Mouse (Mus musculus): ENCODE measurements around the gene S1pr4. TPM values are rescaled to one million over a fixed set of nuclear protein-coding genes. Genes with fewer than 3 reads are reported as not detected.

Gene S1pr4
- polyA plus RNA-seq, 1 experiment from 2014 or later, result 0.14 TPM

GRCm38 (mm10) chr10:81492606-81493240 is 7.2 kb downstream of the S1pr4 start:
- Histone ChIP-seq H3K27ac (no peak overlapping the region), H3K79me2 (ENCODE audit: inconsistent target) (peaks cover 32% of the 10 kb centered on the region), H3K36me3 (ENCODE audit: inconsistent target) (peaks cover 55% of the 10 kb centered on the region), H3K4me3 (ENCODE audit: inconsistent target) (no peak overlapping the region)
- 95% methylated on average over 11 of the region's 11 CpGs for WGBS (ENCODE audit: missing documents)

GRCm38 (mm10) chr10:81491018-81491417 is 8.9 kb downstream of the S1pr4 start:
- Histone ChIP-seq H3K4me3 (ENCODE audit: inconsistent target) (no peak overlapping the region), H3K36me3 (ENCODE audit: inconsistent target) (peaks cover 67% of the 10 kb centered on the region), H3K27ac (no peak overlapping the region), H3K79me2 (ENCODE audit: inconsistent target) (peaks cover 32% of the 10 kb centered on the region)
- 96% methylated on average over 9 of the region's 9 CpGs for WGBS (ENCODE audit: missing documents)

- H3K4me3 ChIP-seq (ENCODE audit: inconsistent target), result no peak overlapping the region
- no peak overlapping the region for H3K27ac ChIP-seq
- H3K36me3 ChIP-seq (ENCODE audit: inconsistent target), result peaks cover 67% of the 10 kb centered on the region
- 92% methylated on average over 14 of the region's 14 CpGs for WGBS (ENCODE audit: missing documents)
- H3K79me2 ChIP-seq (ENCODE audit: inconsistent target), result peaks cover 22% of the 10 kb centered on the region
Measured at GRCm38 (mm10) chr10:81489941-81490340, 10.0 kb downstream of the S1pr4 start.

- WGBS (ENCODE audit: missing documents), result 93% methylated on average over 6 of the region's 11 CpGs
- Histone ChIP-seq H3K27ac (no peak overlapping the region), H3K36me3 (ENCODE audit: inconsistent target) (peaks cover 65% of the 10 kb centered on the region), H3K4me3 (ENCODE audit: inconsistent target) (no peak overlapping the region), H3K79me2 (ENCODE audit: inconsistent target) (peaks cover 3% of the 10 kb centered on the region; the same call in 1 of the 2 replicates)
Measured at GRCm38 (mm10) chr10:81488081-81488480, 11.9 kb downstream of the S1pr4 start.

- WGBS (ENCODE audit: missing documents), result 93% methylated on average over 10 of the region's 10 CpGs
- peaks cover 49% of the 10 kb centered on the region for H3K36me3 ChIP-seq (ENCODE audit: inconsistent target)
Measured at GRCm38 (mm10) chr10:81486496-81486895, 13.4 kb downstream of the S1pr4 start.

GRCm38 (mm10) chr10:81485479-81486018 is 14.4 kb downstream of the S1pr4 start:
- WGBS (ENCODE audit: missing documents), result 80% methylated on average over 7 of the region's 7 CpGs
- H3K4me3 ChIP-seq (ENCODE audit: inconsistent target), result no peak overlapping the region
- peaks cover 39% of the 10 kb centered on the region; the same call in 1 of the 2 replicates for H3K36me3 ChIP-seq (ENCODE audit: inconsistent target)
- H3K79me2 ChIP-seq (ENCODE audit: inconsistent target), result no peaks in the 10 kb centered on the region
- H3K27ac ChIP-seq, result no peak overlapping the region

More at GRCm38 (mm10) chr10:81486496-81486895, 13.4 kb downstream of the S1pr4 start:
- Histone ChIP-seq H3K27ac (no peak overlapping the region), H3K4me3 (ENCODE audit: inconsistent target) (no peak overlapping the region), H3K79me2 (ENCODE audit: inconsistent target) (no peaks in the 10 kb centered on the region)

- H3K4me3 ChIP-seq (ENCODE audit: inconsistent target), result no peak overlapping the region
- peaks cover 34% of the 10 kb centered on the region; the same call in 1 of the 2 replicates for H3K36me3 ChIP-seq (ENCODE audit: inconsistent target)
- 9% methylated on average over 2 of the region's 2 CpGs for WGBS (ENCODE audit: missing documents)
- H3K79me2 ChIP-seq (ENCODE audit: inconsistent target), result no peaks in the 10 kb centered on the region
- no peak overlapping the region for H3K27ac ChIP-seq
Measured at GRCm38 (mm10) chr10:81485060-81485449, 14.9 kb downstream of the S1pr4 start.

- no peak overlapping the region for H3K27ac ChIP-seq
- no peaks in the 10 kb centered on the region for H3K79me2 ChIP-seq (ENCODE audit: inconsistent target)
- H3K4me3 ChIP-seq (ENCODE audit: inconsistent target), result no peak overlapping the region
- H3K36me3 ChIP-seq (ENCODE audit: inconsistent target), result peaks cover 29% of the 10 kb centered on the region; the same call in 1 of the 2 replicates
- WGBS (ENCODE audit: missing documents), result 77% methylated on average over 6 of the region's 6 CpGs
Measured at GRCm38 (mm10) chr10:81484441-81485059, 15.4 kb downstream of the S1pr4 start.

GRCm38 (mm10) chr10:81483983-81484382 is 15.9 kb downstream of the S1pr4 start:
- no peak overlapping the region for H3K4me3 ChIP-seq (ENCODE audit: inconsistent target)
- WGBS (ENCODE audit: missing documents), result 0% methylated on average over 4 of the region's 9 CpGs
- H3K36me3 ChIP-seq (ENCODE audit: inconsistent target), result peaks cover 24% of the 10 kb centered on the region; the same call in 1 of the 2 replicates
- H3K79me2 ChIP-seq (ENCODE audit: inconsistent target), result no peaks in the 10 kb centered on the region
- no peak overlapping the region for H3K27ac ChIP-seq

GRCm38 (mm10) chr10:81482533-81482889 is 17.4 kb downstream of the S1pr4 start, which contains the start of gene Celf5:
Gene Celf5, minus strand, starts transcription at chr10:81482709.
- Histone ChIP-seq H3K36me3 (ENCODE audit: inconsistent target) (peaks cover 9% of the 10 kb centered on the region; the same call in 1 of the 2 replicates), H3K4me3 (ENCODE audit: inconsistent target) (no peak within 1 kb of the TSS), H3K27ac (no peak within 1 kb of the TSS), H3K79me2 (ENCODE audit: inconsistent target) (no peaks in the 10 kb centered on the region)
- under 1% methylated on average over 35 of the region's 36 CpGs for WGBS (ENCODE audit: missing documents)

GRCm38 (mm10) chr10:81481605-81482532 is 18.1 kb downstream of the S1pr4 start:
- WGBS (ENCODE audit: missing documents), result 4% methylated on average over 30 of the region's 35 CpGs

GRCm38 (mm10) chr10:81474461-81474860 is 25.5 kb downstream of the S1pr4 start:
- 74% methylated on average over 10 of the region's 10 CpGs for WGBS (ENCODE audit: missing documents)
- no peaks in the 10 kb centered on the region for H3K36me3 ChIP-seq (ENCODE audit: inconsistent target)

More at GRCm38 (mm10) chr10:81481605-81482532, 18.1 kb downstream of the S1pr4 start:
- no peaks in the 10 kb centered on the region for H3K79me2 ChIP-seq (ENCODE audit: inconsistent target)
- no peak overlapping the region for H3K27ac ChIP-seq
- 0 out of 2 replicates have a peak, but pooled peaks cover 3% of the 10 kb centered on the region for H3K36me3 ChIP-seq (ENCODE audit: inconsistent target)
- H3K4me3 ChIP-seq (ENCODE audit: inconsistent target), result no peak overlapping the region

GRCm38 (mm10) chr10:81473003-81473451 is 26.9 kb downstream of the S1pr4 start:
- Histone ChIP-seq H3K36me3 (ENCODE audit: inconsistent target) (no peaks in the 10 kb centered on the region), H3K4me3 (ENCODE audit: inconsistent target) (no peak overlapping the region), H3K79me2 (ENCODE audit: inconsistent target) (no peaks in the 10 kb centered on the region), H3K27ac (no peak overlapping the region)
- WGBS (ENCODE audit: missing documents), result 2% methylated on average over 22 of the region's 22 CpGs

More at GRCm38 (mm10) chr10:81474461-81474860, 25.5 kb downstream of the S1pr4 start:
- no peak overlapping the region for H3K27ac ChIP-seq
- no peak overlapping the region for H3K4me3 ChIP-seq (ENCODE audit: inconsistent target)
- H3K79me2 ChIP-seq (ENCODE audit: inconsistent target), result no peaks in the 10 kb centered on the region

GRCm38 (mm10) chr10:81472403-81473002 is 27.4 kb downstream of the S1pr4 start:
- Histone ChIP-seq H3K27ac (no peak overlapping the region), H3K79me2 (ENCODE audit: inconsistent target) (no peaks in the 10 kb centered on the region), H3K4me3 (ENCODE audit: inconsistent target) (no peak overlapping the region), H3K36me3 (ENCODE audit: inconsistent target) (no peaks in the 10 kb centered on the region)
- whole genome bisulfite sequencing (ENCODE audit: missing documents), result 6% methylated on average over 4 of the region's 18 CpGs

Measured in macrophage (primary cell).